Mouse (Mus musculus) kidney, postnatal 0 days (tissue): Measurements from ENCODE around the gene Lsr. TPM values are rescaled to one million over a fixed set of nuclear protein-coding genes. Genes with fewer than 3 reads are reported as not detected.
A peak's percentile ranks its signal among the peaks of the same experiment; 100 is the strongest.

Experiments used
- ATAC-seq: fragments of 200-750 bp; cut with Nextera tagmentation; replicated peaks from 2 replicates; pipeline ENCODE4 v1.8.0; 2017; ENCODE audit warnings: low read depth, moderate number of reproducible peaks, moderate TSS enrichment, moderate library complexity; ENCODE audit not compliant: low FRiP score
- DNase-seq: peaks from one replicate; pipeline ENCODE4 v3.0.0-alpha.2; 2016; ENCODE audit warnings: low spot score
- H3K27ac ChIP-seq: fragments of 300-500 bp; sonication (generic); 2 replicates; pipeline ENCODE4 v1.5.1; 2014; ENCODE audit warnings: mild to moderate bottlenecking
- H3K27me3 ChIP-seq: fragments of 300-500 bp; sonication (generic); 2 replicates; pipeline ENCODE4 v1.6.1; 2014; ENCODE audit warnings: low read length, mixed read lengths; ENCODE audit not compliant: insufficient read depth
- H3K36me3 ChIP-seq: fragments of 300-500 bp; sonication (generic); 2 replicates; pipeline ENCODE4 v1.6.1; 2014; ENCODE audit warnings: low read length, mixed read lengths; ENCODE audit not compliant: insufficient read depth
- H3K4me1 ChIP-seq: fragments of 300-500 bp; sonication (generic); replicated peaks from 2 replicates; pipeline ENCODE4 v1.6.1; 2014; ENCODE audit warnings: antibody characterized with exemption, low read length, mixed read lengths; ENCODE audit not compliant: insufficient read depth
- H3K4me2 ChIP-seq: fragments of 300-500 bp; sonication (generic); 2 replicates; pipeline ENCODE4 v1.6.1; 2014; ENCODE audit warnings: mild to moderate bottlenecking, low read length, moderate library complexity, mixed read lengths
- H3K4me3 ChIP-seq: fragments of 300-500 bp; sonication (generic); replicated peaks from 2 replicates; pipeline ENCODE4 v1.5.1; 2014; ENCODE audit warnings: low read depth, low read length
- H3K9ac ChIP-seq: fragments of 300-500 bp; sonication (generic); 2 replicates; pipeline ENCODE4 v1.6.1; 2014; ENCODE audit warnings: low read depth, low read length
- H3K9me3 ChIP-seq: fragments of 300-500 bp; sonication (generic); replicated peaks from 2 replicates; pipeline ENCODE4 v1.6.1; 2016; ENCODE audit warnings: low read length, inconsistent platforms, mixed read lengths
- CTCF ChIP-seq: IDR thresholded peaks from 2 replicates; pipeline ENCODE4 v1.5.1; 2016; ENCODE audit warnings: antibody characterized with exemption, low read depth, mild to moderate bottlenecking, moderate library complexity
- WGBS: fragments of 180-500 bp; shearing (Covaris S2); extraction: QIAGEN DNeasy Blood & Tissue Kit; methylation state at CpG from one replicate; pipeline ENCODE4 v1.1.7; 2014; 5-methylcytosine and 5-hydroxymethylcytosine counted together
- polyA plus RNA-seq: library from polyadenylated mRNA; unstranded; fragments of >200 nt; fragmentation: Nextera tagmentation; extraction: Ambion mirVana; gene quantifications from 2 replicates; pipeline ENCODE4 v1.2.1, GENCODE M21; 2015

Gene Lsr
- polyA plus RNA-seq = 58.4 and 60.6 TPM in 2 replicates

DNA sequence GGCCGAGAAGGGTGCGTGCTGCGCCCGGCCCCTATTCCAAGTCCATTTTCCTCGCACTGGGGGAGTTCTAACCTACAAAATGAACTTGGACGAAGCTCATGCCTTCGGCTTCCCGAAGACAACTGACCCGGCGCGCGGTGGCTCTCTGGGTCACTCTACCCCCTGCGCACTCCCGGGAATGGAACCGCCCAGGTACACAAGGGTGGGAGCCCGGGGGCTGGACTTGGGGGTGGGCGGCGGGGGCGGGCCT is at the start of gene Lsr:
TSS of gene Lsr (minus strand) at position 214 of the 250 bp plus-strand sequence.
- Histone ChIP-seq H3K27ac (peak within 1 kb of the TSS; percentile 80), H3K36me3 (no peaks in the 10 kb centered on the region), H3K9ac (peak within 1 kb of the TSS; percentile 69), H3K4me2 (peak within 1 kb of the TSS; percentile 60), H3K9me3 (no peaks in the 10 kb centered on the region), H3K4me3 (peak within 1 kb of the TSS; percentile 53), H3K4me1 (no peaks in the 10 kb centered on the region), H3K27me3 (no peaks in the 10 kb centered on the region)
- TF ChIP-seq CTCF = no peak
- peak; percentile 92 for ATAC-seq
- no peak for DNase-seq
- 2% methylated on average over 19 of the region's 19 CpGs for WGBS

GRCm38 (mm10) chr7:31017104-31017901 is 44.0 kb upstream of the Lsr start:
- H3K36me3 ChIP-seq = no peaks in the 10 kb centered on the region
- WGBS = 23% methylated on average over 10 of the region's 10 CpGs
- H3K4me3 ChIP-seq = no peak overlapping the region
- H3K4me1 ChIP-seq = no peaks in the 10 kb centered on the region
- TF ChIP-seq CTCF = no peak
- peak; percentile 54 for ATAC-seq
- H3K27me3 ChIP-seq = no peaks in the 10 kb centered on the region
- no peaks in the 10 kb centered on the region for H3K9me3 ChIP-seq
- no peak overlapping the region for H3K27ac ChIP-seq
- peak; percentile 52 for DNase-seq
- no peak overlapping the region for H3K4me2 ChIP-seq
- no peak overlapping the region for H3K9ac ChIP-seq

DNA sequence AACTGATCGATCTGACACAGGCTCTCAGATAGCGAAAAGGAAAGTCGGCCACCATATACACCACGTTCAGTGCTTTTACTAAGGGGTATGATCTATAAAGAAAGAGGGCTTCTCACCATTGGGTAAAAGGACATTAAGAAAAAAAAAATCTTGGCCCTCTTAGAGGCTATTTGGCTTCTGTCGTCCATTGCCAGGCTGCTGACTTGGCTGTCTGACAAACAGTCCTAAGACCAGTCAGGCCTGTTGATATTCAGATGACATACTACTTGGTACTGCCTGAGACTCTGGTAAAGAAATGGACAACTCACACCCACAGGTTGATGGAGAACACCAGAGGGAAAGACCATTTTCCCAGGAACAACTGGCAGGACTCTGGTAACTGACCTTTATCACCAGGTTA is 39.7 kb upstream of the Lsr start:
- Histone ChIP-seq H3K27ac (no peak overlapping the region), H3K27me3 (no peaks in the 10 kb centered on the region), H3K4me1 (no peaks in the 10 kb centered on the region), H3K4me2 (no peak overlapping the region), H3K9ac (no peak overlapping the region), H3K9me3 (no peaks in the 10 kb centered on the region), H3K36me3 (no peaks in the 10 kb centered on the region), H3K4me3 (no peak overlapping the region)
- WGBS = 66% methylated on average over 5 of the region's 5 CpGs
- no peak for TF ChIP-seq CTCF
- DNase-seq = no peak
- ATAC-seq = no peak

GRCm38 (mm10) chr7:31008889-31009288 is 35.6 kb upstream of the Lsr start:
- H3K36me3 ChIP-seq = no peaks in the 10 kb centered on the region
- H3K9me3 ChIP-seq = no peaks in the 10 kb centered on the region
- H3K4me1 ChIP-seq = no peaks in the 10 kb centered on the region
- no peak overlapping the region for H3K4me3 ChIP-seq
- 0 out of 2 replicates have a peak overlapping the region, but pooled peaks have one; percentile 2 for H3K27ac ChIP-seq
- no peak for TF ChIP-seq CTCF
- ATAC-seq = peak; percentile 68; the same call in 1 of the 2 replicates
- no peaks in the 10 kb centered on the region for H3K27me3 ChIP-seq
- peak; percentile 83 for DNase-seq
- no peak overlapping the region for H3K9ac ChIP-seq
- no peak overlapping the region for H3K4me2 ChIP-seq
- 4% methylated on average over 3 of the region's 3 CpGs for WGBS

DNA sequence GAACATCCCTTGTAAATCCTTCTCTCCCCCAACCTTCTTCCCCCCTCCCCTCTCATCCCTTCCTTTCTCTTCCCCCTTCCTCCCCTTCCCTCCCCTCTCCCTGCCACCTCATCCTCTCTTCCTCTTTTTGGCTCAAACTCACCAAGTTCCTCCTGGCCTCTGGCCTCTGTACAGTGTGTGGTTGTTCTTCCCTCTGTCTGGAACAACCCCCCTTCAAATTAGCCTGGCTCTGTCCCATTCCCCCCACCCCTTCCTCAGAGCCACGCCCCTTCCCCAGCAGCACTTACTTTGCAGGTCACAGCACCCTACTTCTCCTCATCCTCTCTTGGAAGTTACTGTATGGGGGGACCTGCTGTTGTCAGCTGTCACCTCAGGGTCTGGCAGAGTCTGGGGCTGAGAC is 34.9 kb upstream of the Lsr start:
- no peak overlapping the region for H3K4me2 ChIP-seq
- no peaks in the 10 kb centered on the region for H3K4me1 ChIP-seq
- no peaks in the 10 kb centered on the region for H3K27me3 ChIP-seq
- H3K36me3 ChIP-seq = no peaks in the 10 kb centered on the region
- TF ChIP-seq CTCF = no peak
- ATAC-seq (no peak), DNase-seq (no peak)
- no peak overlapping the region for H3K4me3 ChIP-seq
- 62% methylated on average over 1 of the region's 1 CpGs for WGBS
- no peaks in the 10 kb centered on the region for H3K9me3 ChIP-seq
- H3K27ac ChIP-seq = no peak overlapping the region
- H3K9ac ChIP-seq = no peak overlapping the region

DNA sequence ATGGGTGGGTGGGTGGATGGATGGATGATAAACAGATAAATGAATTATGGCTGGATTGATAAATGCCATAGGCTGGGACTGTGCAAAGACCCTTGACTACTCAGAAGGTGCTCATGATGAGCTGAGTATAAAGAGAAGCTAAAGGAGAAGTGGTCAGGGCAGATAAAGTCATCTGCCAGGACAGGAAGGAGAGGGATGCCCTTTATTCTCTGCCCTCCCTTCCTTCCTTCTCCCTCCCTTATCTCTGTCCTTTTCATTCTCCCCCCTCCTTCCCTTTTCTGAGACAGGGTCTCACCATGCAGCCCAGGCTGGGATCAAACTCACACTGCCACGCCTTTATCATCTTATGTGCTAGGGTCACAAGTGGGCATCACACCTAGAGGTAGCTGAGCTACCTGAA is 34.5 kb upstream of the Lsr start:
- H3K27ac ChIP-seq = no peak overlapping the region
- DNase-seq (no peak), ATAC-seq (no peak)
- H3K4me1 ChIP-seq = no peaks in the 10 kb centered on the region
- H3K36me3 ChIP-seq = no peaks in the 10 kb centered on the region
- H3K27me3 ChIP-seq = no peaks in the 10 kb centered on the region
- no peaks in the 10 kb centered on the region for H3K9me3 ChIP-seq
- H3K4me3 ChIP-seq = no peak overlapping the region
- TF ChIP-seq CTCF = no peak
- H3K4me2 ChIP-seq = no peak overlapping the region
- no peak overlapping the region for H3K9ac ChIP-seq
- 86% methylated on average over 1 of the region's 1 CpGs for WGBS

DNA sequence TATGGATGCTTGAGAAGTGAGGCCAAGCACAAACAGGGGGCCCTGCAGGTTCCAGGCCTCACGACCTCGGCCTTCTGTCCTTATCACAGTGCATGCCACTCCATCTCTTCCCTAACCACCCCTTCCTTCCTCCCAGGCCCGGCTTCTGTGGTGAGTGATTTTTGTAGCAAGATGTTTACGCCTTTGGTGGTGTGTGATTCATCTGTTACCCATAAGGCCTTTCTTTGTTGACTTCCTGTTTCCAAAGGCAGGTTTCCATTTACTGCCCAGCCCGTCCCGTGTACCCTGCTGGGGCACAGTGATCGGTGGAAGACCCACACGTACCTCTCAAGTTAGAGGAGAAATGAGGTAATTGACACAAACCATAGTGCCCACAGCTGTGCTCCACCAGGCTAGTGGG is 29.4 kb upstream of the Lsr start:
- H3K4me3 ChIP-seq = no peak overlapping the region
- no peaks in the 10 kb centered on the region for H3K9me3 ChIP-seq
- H3K27ac ChIP-seq = no peak overlapping the region
- H3K27me3 ChIP-seq = no peaks in the 10 kb centered on the region
- TF ChIP-seq CTCF = no peak
- no peak overlapping the region for H3K9ac ChIP-seq
- no peak overlapping the region for H3K4me2 ChIP-seq
- 61% methylated on average over 8 of the region's 8 CpGs for WGBS
- no peaks in the 10 kb centered on the region for H3K36me3 ChIP-seq
- DNase-seq = peak; percentile 37
- H3K4me1 ChIP-seq = no peaks in the 10 kb centered on the region
- ATAC-seq = no peak
